Mouse (Mus musculus): ENCODE results near the gene Babam1.

GRCm38 (mm10) chr8:71401454-71401853, 4.8 kb downstream of the Babam1 start:
- TF ChIP-seq CTCF (IDR thresholded peaks at IDR 0.05; ENCODE audit: low read depth, low read length) = no peak
- TF ChIP-seq POLR2A (IDR thresholded peaks at IDR 0.05; ENCODE audit: borderline replicate concordance, low read depth, low read length) = no peak
